Mouse (Mus musculus): ENCODE measurements at regions not wholly inside any gene's neighbourhood (a gene's known extent, or its start where the extent isn't known, plus 50 kb on each side); places are given as distances from the start of the nearest gene placed in this dataset.

- DNase-seq (ENCODE audit: low read depth in 2 of 2, low spot score in 2 of 2), result no peak
These were observed 1402.3 kb upstream of the Lrrc6 start for GRCm38 (mm10) chr15:67902982-67903381.

DNA sequence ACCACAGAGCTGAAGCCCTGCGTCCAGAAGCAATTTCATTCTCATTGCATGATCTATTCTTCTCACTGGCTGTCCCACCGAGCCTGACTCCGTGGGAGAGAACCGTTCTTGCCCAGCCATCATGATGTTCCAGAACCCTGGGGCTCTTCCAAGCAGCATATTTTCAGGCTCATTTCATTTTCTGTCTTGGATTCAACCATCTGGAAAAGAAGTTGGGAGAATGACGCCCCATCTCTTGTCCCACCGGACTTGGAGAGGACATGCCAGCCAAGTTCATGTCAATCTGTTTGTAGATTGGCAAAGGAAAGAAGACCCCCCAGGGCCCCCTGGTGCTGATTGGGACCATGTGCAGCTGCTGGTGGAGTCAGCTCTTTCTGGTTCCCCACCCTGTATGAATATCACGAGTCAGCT is 1400.5 kb upstream of the Lrrc6 start:
- no peak for DNase-seq (ENCODE audit: low read depth in 2 of 2, low spot score in 2 of 2)

GRCm38 (mm10) chr15:67899772-67900171 is 1399.1 kb upstream of the Lrrc6 start:
- no peak for DNase-seq (ENCODE audit: low read depth in 2 of 2, low spot score in 2 of 2)

GRCm38 (mm10) chr15:67898959-67899403 is 1398.3 kb upstream of the Lrrc6 start:
- no peak for DNase-seq (ENCODE audit: low read depth in 2 of 2, low spot score in 2 of 2)

DNA sequence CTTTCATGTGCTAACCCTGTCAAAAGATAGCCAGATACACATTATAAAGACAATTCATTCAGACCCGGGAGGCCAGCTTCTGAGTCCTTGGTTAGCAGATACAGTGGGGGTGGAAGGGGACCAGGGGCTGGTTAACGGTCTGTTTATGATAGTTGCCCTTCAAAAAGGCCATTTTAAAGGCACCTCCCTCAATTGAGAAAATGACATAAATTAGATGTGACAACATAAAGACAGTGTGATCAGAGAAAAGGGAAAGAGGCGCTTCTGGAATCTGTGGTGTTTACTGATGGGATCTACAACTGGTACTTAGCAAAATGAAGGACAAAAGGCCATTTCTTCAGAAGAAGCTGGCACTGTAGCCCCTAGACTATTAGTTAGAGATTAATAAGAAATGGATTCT is 1391.4 kb upstream of the Lrrc6 start:
- no peak for DNase-seq (ENCODE audit: low read depth in 2 of 2, low spot score in 2 of 2)

DNA sequence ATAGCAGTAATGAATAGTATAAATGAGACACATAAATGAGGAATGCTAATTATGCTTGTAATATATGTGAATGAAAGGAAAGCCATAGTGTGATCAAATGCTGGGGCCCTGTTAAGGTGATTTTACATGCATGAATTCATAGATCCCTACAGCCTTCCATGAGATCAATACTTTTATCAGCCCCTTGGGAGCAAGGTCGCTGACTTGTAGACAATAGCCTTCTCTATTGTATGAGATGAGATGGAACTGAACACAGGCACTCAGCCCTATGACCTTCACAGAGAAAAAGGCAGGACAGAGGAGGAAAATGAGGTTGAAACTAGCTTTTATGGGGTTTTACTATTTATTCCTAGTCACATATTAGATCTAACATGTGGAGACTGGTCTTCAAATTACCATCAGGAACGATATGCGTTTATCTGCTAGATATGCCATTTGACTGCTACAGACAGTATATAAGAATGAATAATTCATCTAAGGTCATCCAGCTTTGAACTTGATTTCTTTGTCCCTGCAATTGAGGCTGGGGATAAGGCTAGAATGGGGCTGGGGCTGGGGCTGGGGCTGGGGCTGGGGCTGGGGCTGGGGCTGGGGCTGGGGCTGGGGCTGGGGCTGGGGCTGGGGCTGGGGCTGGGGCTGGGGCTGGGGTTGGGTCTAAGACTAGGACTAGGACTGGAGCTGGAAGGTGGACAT is 1390.0 kb upstream of the Lrrc6 start:
- DNase-seq (ENCODE audit: low read depth in 2 of 2, low spot score in 2 of 2), result no peak

GRCm38 (mm10) chr15:67888548-67888947 is 1387.8 kb upstream of the Lrrc6 start:
- no peak for DNase-seq (ENCODE audit: low read depth in 2 of 2, low spot score in 2 of 2)

DNA sequence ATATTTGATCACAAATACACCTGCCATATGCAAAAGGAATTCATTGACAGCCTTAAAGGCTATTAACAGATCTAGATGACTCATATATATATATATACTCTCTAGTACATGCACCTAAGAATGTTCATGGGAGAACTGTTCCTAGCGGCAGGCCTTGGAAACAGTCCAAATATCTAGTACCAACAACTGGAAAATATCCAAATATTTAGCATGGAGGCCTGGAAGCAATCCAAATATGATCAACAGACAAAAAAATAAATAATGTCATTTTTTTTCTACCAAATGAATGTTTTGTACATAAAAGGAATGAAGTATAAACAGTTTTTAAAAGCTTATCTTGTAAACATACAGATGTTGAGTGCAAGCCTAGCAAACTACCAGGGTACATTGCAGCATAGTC is 1354.6 kb upstream of the Lrrc6 start:
- DNase-seq (ENCODE audit: low read depth in 2 of 2, low spot score in 2 of 2), result no peak

- DNase-seq (ENCODE audit: low read depth in 2 of 2, low spot score in 2 of 2), result no peak
These were observed 1349.4 kb upstream of the Lrrc6 start for GRCm38 (mm10) chr15:67850118-67850517.

DNA sequence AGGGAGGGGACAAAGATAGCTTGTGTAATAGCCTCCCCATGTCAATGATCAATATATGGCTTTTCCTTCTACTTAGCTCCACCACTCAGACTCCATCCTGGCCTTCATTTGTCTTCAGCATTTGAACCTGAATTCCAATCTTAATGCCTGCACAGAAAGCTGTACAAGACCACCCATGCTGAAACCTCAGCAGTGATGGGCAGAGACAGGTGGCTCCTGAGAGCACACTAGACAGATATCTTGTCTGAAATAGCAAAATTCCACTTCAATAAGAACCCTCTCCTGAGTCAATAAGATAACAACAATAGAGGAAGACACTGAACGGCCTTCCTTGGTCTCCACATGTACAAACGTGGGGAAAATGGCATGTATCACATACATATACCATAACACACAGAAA is 1345.0 kb upstream of the Lrrc6 start:
- DNase-seq (ENCODE audit: low read depth in 2 of 2, low spot score in 2 of 2), result no peak

DNA sequence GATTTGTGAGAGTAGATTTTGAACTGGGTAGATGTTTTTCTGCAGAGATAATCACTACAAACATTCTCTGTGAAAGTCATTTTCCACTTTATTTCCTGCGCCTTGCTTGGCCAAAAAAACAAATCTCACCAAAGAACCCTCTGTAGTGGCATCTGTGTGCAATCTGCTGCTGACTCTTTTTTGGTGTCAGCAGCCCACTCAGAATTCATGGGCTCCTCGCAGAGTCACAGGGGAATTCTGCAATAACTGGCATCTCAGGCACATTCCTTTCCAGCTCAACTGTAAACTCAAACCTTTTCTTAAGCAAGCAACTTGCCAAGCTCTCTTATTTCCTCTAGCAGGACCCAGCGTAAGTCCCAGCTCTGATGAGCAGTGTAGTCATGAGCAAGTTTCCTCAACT is 1340.0 kb upstream of the Lrrc6 start:
- no peak for DNase-seq (ENCODE audit: low read depth in 2 of 2, low spot score in 2 of 2)

DNA sequence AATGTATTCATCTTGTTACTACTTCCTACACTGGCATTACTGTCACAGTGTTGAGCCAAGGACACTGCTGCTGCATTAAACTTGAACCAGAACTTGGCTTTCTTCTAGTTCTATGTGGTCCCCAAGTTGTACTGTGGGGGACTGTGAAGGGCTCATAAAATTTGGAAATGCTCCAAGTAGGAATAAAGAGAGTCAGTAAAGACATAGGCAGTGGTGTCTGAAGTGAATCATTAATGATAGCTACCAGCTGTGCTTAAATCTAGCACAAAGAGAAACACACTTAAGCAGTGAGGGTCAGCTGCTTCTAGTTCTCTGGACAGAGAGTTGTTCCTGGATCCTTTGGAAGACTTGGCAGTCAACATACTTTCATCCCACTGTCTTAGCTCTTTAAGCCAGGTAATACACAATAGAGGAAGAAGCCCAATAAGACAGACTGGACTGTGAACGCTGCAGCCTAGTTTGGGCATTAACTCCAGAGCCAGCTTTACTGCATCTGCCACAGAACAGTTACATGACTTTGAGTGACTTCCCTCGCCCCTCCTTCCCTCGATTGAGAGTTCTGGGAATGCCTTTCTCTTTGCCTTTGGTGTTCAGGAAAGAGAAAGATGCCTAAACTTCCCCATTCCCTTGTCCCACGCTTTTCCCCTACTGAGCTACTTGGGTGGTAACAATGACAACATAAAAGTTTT is 1325.2 kb upstream of the Lrrc6 start:
- no peak for DNase-seq (ENCODE audit: low read depth in 2 of 2, low spot score in 2 of 2)

DNA sequence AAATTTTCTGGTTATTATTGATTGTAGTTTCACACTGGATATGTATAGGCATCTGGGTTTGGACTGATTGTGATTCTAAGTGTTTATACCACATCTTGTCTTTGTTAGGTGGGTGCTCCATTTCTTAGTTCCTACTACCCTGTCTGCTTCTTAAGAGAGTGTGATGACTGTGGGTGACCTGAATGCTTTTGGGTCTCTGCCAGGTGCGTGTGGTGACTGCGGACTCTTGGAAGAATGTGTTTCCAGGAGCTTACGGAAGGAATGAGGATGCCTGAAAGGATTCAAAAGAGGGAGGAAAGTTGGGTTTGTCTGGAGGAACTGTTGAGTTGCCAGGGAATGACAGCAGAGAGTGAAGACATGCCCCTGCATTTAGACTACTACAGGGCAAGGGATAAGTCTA is 1322.5 kb upstream of the Lrrc6 start:
- no peak for DNase-seq (ENCODE audit: low read depth in 2 of 2, low spot score in 2 of 2)

- DNase-seq (ENCODE audit: low read depth in 2 of 2, low spot score in 2 of 2), result no peak
These were observed 1299.2 kb upstream of the Lrrc6 start for GRCm38 (mm10) chr15:67799871-67800270.

GRCm38 (mm10) chr15:67795578-67795977 is 1294.9 kb upstream of the Lrrc6 start:
- no peak for DNase-seq (ENCODE audit: low read depth in 2 of 2, low spot score in 2 of 2)

GRCm38 (mm10) chr15:67792822-67793221 is 1292.1 kb upstream of the Lrrc6 start:
- no peak for DNase-seq (ENCODE audit: low read depth in 2 of 2, low spot score in 2 of 2)

- no peak for DNase-seq (ENCODE audit: low read depth in 2 of 2, low spot score in 2 of 2)
These were observed 1287.9 kb upstream of the Lrrc6 start for GRCm38 (mm10) chr15:67788587-67788986.

- DNase-seq (ENCODE audit: low read depth in 2 of 2, low spot score in 2 of 2), result no peak
These were observed 1284.9 kb upstream of the Lrrc6 start for GRCm38 (mm10) chr15:67785583-67785982.

DNA sequence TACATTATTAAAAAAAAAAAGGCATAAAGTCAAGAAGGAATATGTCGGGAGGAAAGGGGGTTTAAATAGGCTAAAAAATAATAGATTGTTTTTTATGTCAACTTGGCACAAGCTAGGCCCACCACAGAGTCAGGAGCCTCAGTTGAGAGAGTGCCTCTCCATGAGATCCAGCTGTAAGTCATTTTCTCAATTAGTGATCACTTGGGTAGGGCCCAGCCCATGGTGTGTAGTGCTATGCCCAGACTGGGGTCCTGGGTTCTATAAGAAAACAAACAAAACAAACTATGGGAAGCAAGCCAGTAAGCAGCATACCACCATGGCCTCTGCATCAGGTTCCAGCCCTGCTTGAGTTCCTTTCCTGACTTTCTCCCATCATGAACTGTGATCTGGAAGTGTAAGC is 1283.0 kb upstream of the Lrrc6 start:
- no peak for DNase-seq (ENCODE audit: low read depth in 2 of 2, low spot score in 2 of 2)

GRCm38 (mm10) chr15:67782505-67782904 is 1281.8 kb upstream of the Lrrc6 start:
- DNase-seq (ENCODE audit: low read depth in 2 of 2, low spot score in 2 of 2), result no peak

DNA sequence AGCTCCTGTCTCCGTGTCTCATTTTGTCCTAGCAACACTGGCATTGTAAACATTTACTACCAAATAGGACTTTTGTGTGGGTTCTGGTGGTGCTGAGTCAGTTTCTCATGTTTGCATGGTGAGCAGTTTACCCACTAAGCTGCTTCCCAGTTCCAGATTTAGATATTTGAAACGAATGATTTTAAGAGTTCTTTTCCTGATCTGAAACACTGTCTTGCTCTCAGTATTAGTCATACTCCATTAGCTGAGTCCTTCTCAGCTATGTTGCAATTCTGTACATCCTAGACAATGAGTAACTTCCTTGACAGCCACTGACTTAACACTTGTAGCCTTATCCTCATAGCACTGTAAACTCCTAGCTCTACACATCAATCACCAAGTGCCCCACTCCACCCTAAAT is 1280.1 kb upstream of the Lrrc6 start:
- DNase-seq (ENCODE audit: low read depth in 2 of 2, low spot score in 2 of 2), result no peak

DNA sequence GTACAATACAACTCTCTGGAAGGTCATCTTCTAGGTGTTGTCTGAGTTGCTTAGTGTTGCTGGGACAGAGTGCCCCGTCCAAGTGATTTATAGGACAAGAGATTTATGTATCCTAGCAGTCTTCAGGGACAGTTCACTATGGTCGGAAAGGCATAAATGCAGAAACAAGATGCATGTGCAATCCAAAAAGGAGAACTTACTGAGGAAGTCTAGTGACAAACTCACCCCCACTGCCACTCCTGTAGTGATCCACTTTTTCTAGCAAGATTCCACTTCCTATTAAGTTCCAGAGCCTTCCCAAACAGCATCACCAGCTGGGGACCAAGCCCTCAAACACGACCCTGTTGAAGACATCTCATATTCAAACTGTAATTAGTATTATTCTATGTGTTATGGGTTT is 1266.9 kb upstream of the Lrrc6 start:
- DNase-seq (ENCODE audit: low read depth in 2 of 2, low spot score in 2 of 2), result no peak

DNA sequence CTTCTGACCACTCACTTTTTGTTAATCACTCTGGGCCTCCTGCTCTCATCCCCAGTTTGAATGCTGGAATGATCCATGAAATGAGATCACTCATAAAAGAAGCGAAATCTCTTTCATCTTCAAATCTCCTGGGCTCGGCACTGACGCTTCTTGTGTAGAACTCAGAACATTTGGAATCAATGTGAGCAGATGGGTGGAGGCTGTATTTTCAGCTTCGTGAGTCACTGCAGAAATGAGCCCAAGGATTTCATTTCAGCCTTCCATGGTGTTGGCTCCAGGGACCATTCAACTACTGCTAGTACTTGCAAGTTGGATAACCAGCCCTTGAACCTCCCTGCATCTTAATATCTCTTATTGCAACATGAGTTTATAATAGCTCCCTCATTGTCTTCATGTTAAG is 1258.5 kb upstream of the Lrrc6 start:
- no peak for DNase-seq (ENCODE audit: low read depth in 2 of 2, low spot score in 2 of 2)

Measured in CD8-positive naive resting alpha-beta T cell, adult 2 months (primary cell).